Mouse (Mus musculus) stomach, embryonic 15.5 days (tissue): ENCODE results near the gene Vamp2. TPM values are rescaled to one million over a fixed set of nuclear protein-coding genes. Genes with fewer than 3 reads are reported as not detected.
A peak's percentile ranks its signal among the peaks of the same experiment; 100 is the strongest.
"Not testable (repeated sequence)": the region's sequence is repeated elsewhere in the genome, so short reads cannot be mapped to it uniquely, and the experiment has no call there.

Experiments used
- ATAC-seq: fragments of 200-750 bp; cut with Nextera tagmentation; 2 replicates; pipeline ENCODE4 v1.8.0; 2017; ENCODE audit warnings: low read depth, moderate number of reproducible peaks, moderate TSS enrichment; ENCODE audit not compliant: insufficient read depth, low FRiP score
- H3K27ac ChIP-seq: fragments of 300-500 bp; sonication (generic); 2 replicates; pipeline ENCODE4 v1.5.1; 2015; ENCODE audit warnings: mild to moderate bottlenecking, inconsistent platforms
- H3K27me3 ChIP-seq: fragments of 300-500 bp; sonication (generic); replicated peaks from 2 replicates; pipeline ENCODE4 v1.6.1; 2015; ENCODE audit warnings: inconsistent platforms
- H3K36me3 ChIP-seq: fragments of 300-500 bp; sonication (generic); 2 replicates; pipeline ENCODE4 v1.6.1; 2015; ENCODE audit warnings: inconsistent platforms
- H3K4me1 ChIP-seq: fragments of 300-500 bp; sonication (generic); 2 replicates; pipeline ENCODE4 v1.6.1; 2015; ENCODE audit warnings: inconsistent platforms
- H3K4me2 ChIP-seq: fragments of 300-500 bp; sonication (generic); 2 replicates; pipeline ENCODE4 v1.6.1; 2015; ENCODE audit warnings: mild to moderate bottlenecking, inconsistent platforms
- H3K4me3 ChIP-seq: fragments of 300-500 bp; sonication (generic); replicated peaks from 2 replicates; pipeline ENCODE4 v1.5.1; 2015; ENCODE audit warnings: inconsistent platforms
- H3K9ac ChIP-seq: fragments of 300-500 bp; sonication (generic); 2 replicates; pipeline ENCODE4 v1.6.1; 2015; ENCODE audit warnings: inconsistent platforms
- H3K9me3 ChIP-seq: fragments of 300-500 bp; sonication (generic); 2 replicates; pipeline ENCODE4 v1.6.1; 2016; ENCODE audit warnings: inconsistent platforms
- WGBS: fragments of 180-500 bp; shearing (Covaris S2); methylation state at CpG from one replicate; pipeline ENCODE4 v1.1.7; 2015; 5-methylcytosine and 5-hydroxymethylcytosine counted together
- polyA plus RNA-seq: library from polyadenylated mRNA; unstranded; fragments of >200 nt; fragmentation: Nextera tagmentation; extraction: Ambion mirVana; gene quantifications from 2 replicates; pipeline ENCODE4 v1.2.1, GENCODE M21; 2015

The Vamp2 gene
- polyA plus RNA-seq, 1 experiment from 2014 or later = 68.5 TPM

- ATAC-seq = no peak; the same call in 1 of the 2 replicates
These were observed 746 bp downstream of the Vamp2 start for GRCm38 (mm10) chr11:69088856-69089615.

GRCm38 (mm10) chr11:69089616-69090290 is 1.5 kb downstream of the Vamp2 start:
- Histone ChIP-seq H3K27ac (0 out of 2 replicates have a peak overlapping the region, but pooled peaks have one; percentile 16), H3K4me1 (peaks cover 21% of the 10 kb centered on the region)

More at GRCm38 (mm10) chr11:69088856-69089615, 746 bp downstream of the Vamp2 start:
- peak overlapping the region; percentile 99 for H3K9ac ChIP-seq
- 0 out of 2 replicates have a peak, but pooled peaks cover 8% of the 10 kb centered on the region for H3K36me3 ChIP-seq
- 11% methylated on average over 25 of the region's 25 CpGs for WGBS
- peak overlapping the region; percentile 84 for H3K4me3 ChIP-seq
- peaks cover 21% of the 10 kb centered on the region for H3K4me1 ChIP-seq
- peak overlapping the region; percentile 91 for H3K4me2 ChIP-seq
- no peaks in the 10 kb centered on the region for H3K9me3 ChIP-seq
- H3K27ac ChIP-seq = peak overlapping the region; percentile 89
- H3K27me3 ChIP-seq = no peaks in the 10 kb centered on the region

GRCm38 (mm10) chr11:69090367-69090766 is 2.1 kb downstream of the Vamp2 start:
- 52% methylated on average over 6 of the region's 6 CpGs for WGBS
- Histone ChIP-seq H3K9me3 (no peaks in the 10 kb centered on the region), H3K4me1 (peaks cover 21% of the 10 kb centered on the region), H3K4me3 (peak overlapping the region; percentile 84), H3K27ac (no peak overlapping the region), H3K27me3 (no peaks in the 10 kb centered on the region), H3K9ac (no peak overlapping the region), H3K4me2 (peak overlapping the region; percentile 91), H3K36me3 (0 out of 2 replicates have a peak, but pooled peaks cover 8% of the 10 kb centered on the region)
- no peak for ATAC-seq

More at GRCm38 (mm10) chr11:69089616-69090290, 1.5 kb downstream of the Vamp2 start:
- WGBS = 83% methylated on average over 12 of the region's 12 CpGs
- no peak for ATAC-seq
- Histone ChIP-seq H3K27me3 (no peaks in the 10 kb centered on the region), H3K36me3 (0 out of 2 replicates have a peak, but pooled peaks cover 8% of the 10 kb centered on the region), H3K9me3 (no peaks in the 10 kb centered on the region), H3K9ac (peak overlapping the region; percentile 99), H3K4me2 (peak overlapping the region; percentile 91), H3K4me3 (peak overlapping the region; percentile 84)

DNA sequence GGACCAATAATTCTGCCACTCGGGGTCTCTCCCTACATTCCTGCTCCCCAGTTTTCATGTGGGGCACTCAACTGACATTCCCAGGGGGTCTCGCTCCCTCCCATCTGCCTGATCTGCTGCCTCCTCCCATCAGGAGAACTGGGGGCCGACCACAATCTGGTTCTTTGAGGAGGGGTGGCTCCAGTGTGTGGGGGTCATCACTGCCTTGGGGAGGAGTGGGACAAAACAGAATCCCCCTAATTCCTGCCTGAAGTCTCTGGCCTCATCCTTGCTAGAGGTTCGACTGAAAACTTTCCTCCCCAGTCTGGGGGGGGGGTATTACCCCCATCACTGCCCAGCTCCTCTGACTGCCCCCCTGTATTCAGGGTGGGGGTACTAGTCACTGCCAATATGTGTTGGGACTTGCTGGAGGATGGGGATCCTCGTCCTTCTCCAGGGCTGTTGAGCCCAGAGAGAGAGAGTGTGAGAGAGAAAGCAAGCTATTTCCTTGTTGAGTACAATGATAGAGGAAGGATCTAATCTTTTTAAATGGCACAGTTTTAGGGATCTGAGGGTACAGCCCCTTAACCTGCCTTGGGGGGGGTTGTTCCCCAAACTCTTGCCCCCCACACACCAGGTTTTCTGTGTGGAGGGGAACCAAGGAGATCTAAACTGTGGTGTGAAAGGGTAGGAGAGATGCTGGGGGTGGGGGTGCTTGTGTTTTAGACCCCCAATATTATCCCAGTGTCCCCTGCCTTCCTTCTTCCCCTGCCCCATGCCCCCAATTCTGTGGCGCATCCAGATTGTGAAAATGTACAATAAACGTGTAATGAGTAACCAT is 3.5 kb downstream of the Vamp2 start:
- H3K4me3 ChIP-seq = no peak overlapping the region
- no peaks in the 10 kb centered on the region for H3K27me3 ChIP-seq
- 67% methylated on average over 7 of the region's 7 CpGs for WGBS
- peaks cover 21% of the 10 kb centered on the region for H3K4me1 ChIP-seq
- no peaks in the 10 kb centered on the region for H3K9me3 ChIP-seq
- no peak overlapping the region for H3K9ac ChIP-seq
- no peak for ATAC-seq
- H3K4me2 ChIP-seq = no peak overlapping the region
- 0 out of 2 replicates have a peak, but pooled peaks cover 8% of the 10 kb centered on the region for H3K36me3 ChIP-seq
- H3K27ac ChIP-seq = 0 out of 2 replicates have a peak overlapping the region, but pooled peaks have one; percentile 28

DNA sequence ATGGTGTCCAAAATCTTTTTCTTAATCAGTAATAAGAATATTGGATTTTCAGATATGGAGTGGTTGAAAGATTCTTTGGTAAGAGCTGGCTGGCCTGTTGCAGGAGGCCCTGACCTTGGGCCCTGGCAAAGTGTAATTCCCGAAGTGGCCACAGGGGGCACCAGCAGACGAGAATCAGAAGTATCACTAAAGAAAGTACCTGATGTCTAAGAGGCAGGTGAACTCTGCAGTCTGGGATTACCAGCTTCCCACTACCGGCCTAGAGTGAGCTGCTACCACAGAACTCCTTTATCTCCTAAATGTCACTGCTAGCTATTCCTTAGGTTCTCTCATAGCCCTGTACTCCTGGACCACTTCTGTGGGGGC is 4.1 kb downstream of the Vamp2 start:
- Histone ChIP-seq H3K4me2 (no peak overlapping the region), H3K4me1 (peaks cover 24% of the 10 kb centered on the region), H3K27ac (no peak overlapping the region)

DNA sequence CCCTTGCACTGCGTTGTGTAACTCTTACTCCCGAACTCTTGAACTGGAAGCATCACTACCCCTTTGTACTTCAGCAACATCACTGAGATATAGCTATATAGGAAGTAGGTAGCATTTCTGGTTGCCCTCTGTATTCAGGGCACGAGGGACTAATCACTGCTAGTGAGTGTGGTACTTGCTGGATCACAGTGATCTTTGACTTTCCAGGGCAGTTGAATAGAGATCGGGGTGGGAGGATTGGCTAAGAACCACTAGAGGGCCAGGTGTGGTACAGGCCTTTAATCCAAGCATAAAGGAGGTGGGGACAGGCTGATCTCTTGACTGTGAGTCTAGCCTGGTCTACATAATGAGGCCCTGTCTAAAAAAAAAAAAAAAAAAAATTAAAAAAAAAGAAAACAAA is 4.6 kb downstream of the Vamp2 start:
- 0 out of 2 replicates have a peak, but pooled peaks cover 8% of the 10 kb centered on the region for H3K36me3 ChIP-seq
- no peak overlapping the region for H3K4me3 ChIP-seq
- no peaks in the 10 kb centered on the region for H3K27me3 ChIP-seq
- no peak overlapping the region for H3K4me2 ChIP-seq
- WGBS = 77% methylated on average over 4 of the region's 4 CpGs
- no peaks in the 10 kb centered on the region for H3K9me3 ChIP-seq
- no peak overlapping the region for H3K27ac ChIP-seq
- H3K9ac ChIP-seq = no peak overlapping the region
- no peak for ATAC-seq
- peaks cover 25% of the 10 kb centered on the region for H3K4me1 ChIP-seq

More for the DNA sequence above, 4.1 kb downstream of the Vamp2 start:
- WGBS = under 1% methylated on average over 3 of the region's 3 CpGs
- no peak overlapping the region for H3K9ac ChIP-seq
- no peak for ATAC-seq
- no peaks in the 10 kb centered on the region for H3K27me3 ChIP-seq
- no peaks in the 10 kb centered on the region for H3K9me3 ChIP-seq
- H3K36me3 ChIP-seq = 0 out of 2 replicates have a peak, but pooled peaks cover 8% of the 10 kb centered on the region
- no peak overlapping the region for H3K4me3 ChIP-seq

GRCm38 (mm10) chr11:69093856-69094255 is 5.6 kb downstream of the Vamp2 start:
- not testable (repeated sequence) for H3K36me3 ChIP-seq, H3K27me3 ChIP-seq, ATAC-seq, H3K9me3 ChIP-seq, H3K4me3 ChIP-seq, H3K4me2 ChIP-seq, H3K9ac ChIP-seq
- WGBS = 86% methylated on average over 7 of the region's 7 CpGs
- Histone ChIP-seq H3K4me1 (peaks cover 31% of the 10 kb centered on the region), H3K27ac (peak overlapping the region; percentile 77; the same call in 1 of the 2 replicates)

DNA sequence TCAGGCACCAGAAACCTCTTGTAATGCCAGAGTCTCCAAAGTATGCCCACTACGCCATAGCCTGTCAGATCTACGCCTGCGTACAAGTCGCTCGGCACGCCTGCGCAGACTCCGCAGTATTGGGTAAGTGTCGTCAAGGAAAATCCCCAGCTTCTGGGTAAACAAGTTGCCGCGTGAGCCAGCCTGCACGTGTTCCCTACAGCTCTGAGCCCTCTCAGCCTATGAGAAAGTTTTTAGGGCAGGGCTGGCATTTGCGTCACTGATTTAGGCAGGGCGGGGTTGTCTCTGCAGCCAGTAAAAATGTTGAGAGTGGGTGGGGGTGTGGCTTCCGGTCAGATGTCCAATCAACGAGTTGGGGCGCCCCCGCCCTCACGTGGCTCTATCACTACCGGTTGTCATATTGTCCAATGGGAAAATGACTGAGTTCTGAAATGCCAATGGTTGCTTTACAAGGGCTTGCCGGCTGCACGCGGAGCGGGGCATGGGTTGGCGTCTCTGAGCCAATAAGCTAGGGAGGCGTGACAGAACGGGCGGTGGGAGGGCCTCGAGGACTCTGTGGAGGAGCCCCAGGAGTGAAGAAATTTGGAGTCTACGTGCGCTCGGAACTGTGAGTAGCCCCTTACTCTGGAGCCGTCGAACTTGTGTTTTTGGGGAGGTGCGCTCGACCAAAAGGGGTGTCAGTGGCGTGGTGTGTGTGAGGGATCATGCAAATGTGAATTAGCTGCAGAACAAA is 6.6 kb downstream of the Vamp2 start, which contains the start of gene Per1:
TSS of gene Per1 (plus strand) at position 521 of the 733 bp plus-strand sequence.
- Histone ChIP-seq H3K36me3 (0 out of 2 replicates have a peak, but pooled peaks cover 8% of the 10 kb centered on the region), H3K27ac (peak within 1 kb of the TSS; percentile 98), H3K9me3 (no peaks in the 10 kb centered on the region), H3K27me3 (no peaks in the 10 kb centered on the region), H3K4me3 (peak within 1 kb of the TSS; percentile 66), H3K4me2 (peak within 1 kb of the TSS; percentile 91), H3K9ac (peak within 1 kb of the TSS; percentile 77), H3K4me1 (peaks cover 31% of the 10 kb centered on the region)
- peak; percentile 89 for ATAC-seq
- WGBS = under 1% methylated on average over 37 of the region's 37 CpGs

DNA sequence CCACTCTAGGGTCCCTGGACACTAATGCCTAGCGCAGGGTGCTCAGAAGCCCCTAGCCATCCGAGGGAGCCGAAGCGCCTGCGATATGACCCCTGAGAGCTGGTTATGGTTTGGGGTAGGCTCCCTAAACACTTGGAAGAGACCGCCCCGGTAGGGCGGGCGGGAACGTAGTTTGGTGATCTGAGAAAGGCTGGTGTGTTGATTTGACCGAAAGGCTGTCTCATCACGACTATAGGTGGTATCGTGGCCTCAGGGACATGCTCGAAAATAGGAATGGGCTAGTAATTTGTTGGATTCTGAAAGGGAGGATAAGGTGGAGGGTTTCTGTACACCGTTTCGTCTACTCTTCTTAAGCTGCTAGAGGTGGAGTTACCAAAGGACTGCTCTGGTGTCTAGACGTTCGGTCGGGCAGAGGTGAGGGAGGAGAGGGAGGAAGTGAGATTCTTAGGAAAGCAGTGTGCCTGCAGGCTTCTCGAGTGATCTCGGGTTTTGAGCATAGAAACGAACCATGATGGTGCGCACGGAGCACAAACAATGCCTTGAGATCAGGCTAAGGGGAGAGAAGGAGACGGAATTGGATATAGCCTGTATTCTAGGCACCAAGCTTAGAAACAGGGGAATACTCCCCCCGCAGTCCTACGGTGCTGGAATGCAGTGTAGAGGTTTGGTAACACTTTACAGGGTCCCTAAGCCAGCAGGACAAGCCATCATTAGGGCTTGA is 7.4 kb downstream of the Vamp2 start:
- WGBS = 3% methylated on average over 27 of the region's 27 CpGs
- Histone ChIP-seq H3K9me3 (no peaks in the 10 kb centered on the region), H3K36me3 (peaks cover 9% of the 10 kb centered on the region), H3K27ac (peak overlapping the region; percentile 98), H3K4me1 (peaks cover 33% of the 10 kb centered on the region), H3K9ac (peak overlapping the region; percentile 77), H3K4me3 (peak overlapping the region; percentile 66), H3K27me3 (no peaks in the 10 kb centered on the region), H3K4me2 (peak overlapping the region; percentile 91)
- ATAC-seq = no peak

- Histone ChIP-seq H3K9ac (peak overlapping the region; percentile 77; the same call in 1 of the 2 replicates), H3K9me3 (no peaks in the 10 kb centered on the region), H3K4me1 (peaks cover 34% of the 10 kb centered on the region), H3K36me3 (peaks cover 13% of the 10 kb centered on the region), H3K4me2 (peak overlapping the region; percentile 91), H3K27me3 (no peaks in the 10 kb centered on the region), H3K4me3 (peak overlapping the region; percentile 66), H3K27ac (peak overlapping the region; percentile 98)
- peak; percentile 1; the same call in 1 of the 2 replicates for ATAC-seq
- WGBS = 10% methylated on average over 9 of the region's 9 CpGs
These were observed 8.2 kb downstream of the Vamp2 start for GRCm38 (mm10) chr11:69096360-69096986.
